Mouse (Mus musculus) hindbrain, embryonic 16.5 days (tissue): ENCODE measurements around the gene Sh2d1b1. TPM values are rescaled to one million over a fixed set of nuclear protein-coding genes. Genes with fewer than 3 reads are reported as not detected.
"Not testable (repeated sequence)": the region's sequence is repeated elsewhere in the genome, so short reads cannot be mapped to it uniquely, and the experiment has no call there.

Experiments
- ATAC-seq: fragments of 200-750 bp; cut with Nextera tagmentation; 2 replicates; pipeline ENCODE4 v1.8.0; 2017; ENCODE audit warnings: moderate TSS enrichment, moderate library complexity
- H3K27ac ChIP-seq: fragments of 300-500 bp; sonication (generic); 2 replicates; pipeline ENCODE4 v1.5.1; 2014; ENCODE audit warnings: low read depth, mild to moderate bottlenecking, control low read depth, low read length, moderate library complexity
- H3K27me3 ChIP-seq: fragments of 300-500 bp; sonication (generic); replicated peaks from 2 replicates; pipeline ENCODE4 v1.6.1; 2014; ENCODE audit warnings: low read length; ENCODE audit not compliant: control insufficient read depth, insufficient read depth
- H3K36me3 ChIP-seq: fragments of 300-500 bp; sonication (generic); 2 replicates; pipeline ENCODE4 v1.6.1; 2014; ENCODE audit warnings: mild to moderate bottlenecking, low read length, moderate library complexity, mixed read lengths; ENCODE audit not compliant: control insufficient read depth, insufficient read depth
- H3K4me1 ChIP-seq: fragments of 300-500 bp; sonication (generic); 2 replicates; pipeline ENCODE4 v1.6.1; 2014; ENCODE audit warnings: low read depth, low read length; ENCODE audit not compliant: control insufficient read depth, insufficient read depth
- H3K4me2 ChIP-seq: fragments of 300-500 bp; sonication (generic); 2 replicates; pipeline ENCODE4 v1.6.1; 2014; ENCODE audit warnings: mild to moderate bottlenecking, low read length, control low read depth, moderate library complexity
- H3K4me3 ChIP-seq: fragments of 300-500 bp; sonication (generic); 2 replicates; pipeline ENCODE4 v1.5.1; 2014; ENCODE audit warnings: mild to moderate bottlenecking, low read length, control low read depth, moderate library complexity
- H3K9ac ChIP-seq: fragments of 300-500 bp; sonication (generic); 2 replicates; pipeline ENCODE4 v1.6.1; 2014; ENCODE audit warnings: low read depth, mild to moderate bottlenecking, control low read depth, low read length, moderate library complexity
- H3K9me3 ChIP-seq: fragments of 300-500 bp; sonication (generic); 2 replicates; pipeline ENCODE4 v1.6.1; 2014; ENCODE audit warnings: mild to moderate bottlenecking, low read length, moderate library complexity; ENCODE audit not compliant: control insufficient read depth
- WGBS: fragments of 180-500 bp; shearing (Covaris S2); extraction: QIAGEN DNeasy Blood & Tissue Kit; methylation state at CpG from one replicate; pipeline ENCODE4 v1.1.7; 2014; 5-methylcytosine and 5-hydroxymethylcytosine counted together
- polyA plus RNA-seq: library from polyadenylated mRNA; unstranded; fragments of >200 nt; fragmentation: Nextera tagmentation; extraction: Ambion mirVana; gene quantifications from 2 replicates; pipeline ENCODE4 v1.2.1, GENCODE M21; 2015

Sh2d1b1 gene
- polyA plus RNA-seq = 0.06 TPM in 1 of 2 replicates, not detected in the other

GRCm38 (mm10) chr1:170277016-170277415, at the start of gene Sh2d1b1:
Sh2d1b1 (plus strand) TSS chr1:170277320.
- no peaks in the 10 kb centered on the region for H3K36me3 ChIP-seq
- no peak within 1 kb of the TSS for H3K27ac ChIP-seq
- H3K27me3 ChIP-seq = no peaks in the 10 kb centered on the region
- H3K4me3 ChIP-seq = no peak within 1 kb of the TSS
- no peak within 1 kb of the TSS for H3K4me2 ChIP-seq
- H3K9ac ChIP-seq = no peak within 1 kb of the TSS
- H3K4me1 ChIP-seq = no peaks in the 10 kb centered on the region
- H3K9me3 ChIP-seq = no peaks in the 10 kb centered on the region
- 93% methylated on average over 2 of the region's 3 CpGs for WGBS
- ATAC-seq = no peak

- ATAC-seq, H3K4me1 ChIP-seq: not testable (repeated sequence)
- WGBS = 78% methylated on average over 5 of the region's 6 CpGs
These were observed 44.4 kb upstream of the Sh2d1b1 start, which contains the start of gene Sh2d1b2 for GRCm38 (mm10) chr1:170232688-170233087. Sh2d1b2 (plus strand) TSS chr1:170232749.

GRCm38 (mm10) chr1:170245016-170245415, 32.1 kb upstream of the Sh2d1b1 start:
- Histone ChIP-seq H3K36me3 (no peaks in the 10 kb centered on the region), H3K4me2 (no peak overlapping the region), H3K4me1 (no peaks in the 10 kb centered on the region), H3K9ac (no peak overlapping the region), H3K4me3 (no peak overlapping the region), H3K9me3 (no peaks in the 10 kb centered on the region), H3K27ac (no peak overlapping the region), H3K27me3 (no peaks in the 10 kb centered on the region; the same call in 1 of the 2 replicates)
- 92% methylated on average over 3 of the region's 3 CpGs for WGBS
- ATAC-seq = no peak

More at GRCm38 (mm10) chr1:170232688-170233087, 44.4 kb upstream of the Sh2d1b1 start, which contains the start of gene Sh2d1b2:
- not testable (repeated sequence) for H3K9me3 ChIP-seq, H3K9ac ChIP-seq, H3K36me3 ChIP-seq, H3K4me2 ChIP-seq, H3K4me3 ChIP-seq, H3K27me3 ChIP-seq, H3K27ac ChIP-seq

- ATAC-seq = peak; percentile 78
- Histone ChIP-seq H3K27ac (peak overlapping the region; percentile 39; the same call in 1 of the 2 replicates), H3K4me2 (peak overlapping the region; percentile 70)
These were observed 22.1 kb upstream of the Sh2d1b1 start for GRCm38 (mm10) chr1:170254893-170255559.

GRCm38 (mm10) chr1:170255560-170255910, 21.6 kb upstream of the Sh2d1b1 start:
- Histone ChIP-seq H3K9ac (peak overlapping the region; percentile 85), H3K4me1 (peaks cover 3% of the 10 kb centered on the region; the same call in 1 of the 2 replicates), H3K4me3 (peak overlapping the region; percentile 74), H3K27me3 (no peaks in the 10 kb centered on the region), H3K36me3 (no peaks in the 10 kb centered on the region), H3K27ac (peak overlapping the region; percentile 39; the same call in 1 of the 2 replicates), H3K9me3 (no peaks in the 10 kb centered on the region), H3K4me2 (peak overlapping the region; percentile 70)
- 3% methylated on average over 28 of the region's 32 CpGs for WGBS
- ATAC-seq = peak; percentile 100

More at GRCm38 (mm10) chr1:170254893-170255559, 22.1 kb upstream of the Sh2d1b1 start:
- WGBS = 28% methylated on average over 29 of the region's 30 CpGs
- peak overlapping the region; percentile 74 for H3K4me3 ChIP-seq
- no peaks in the 10 kb centered on the region for H3K36me3 ChIP-seq
- H3K4me1 ChIP-seq = peaks cover 3% of the 10 kb centered on the region; the same call in 1 of the 2 replicates
- peak overlapping the region; percentile 85 for H3K9ac ChIP-seq
- no peaks in the 10 kb centered on the region for H3K9me3 ChIP-seq
- H3K27me3 ChIP-seq = no peaks in the 10 kb centered on the region

- H3K27ac ChIP-seq = no peak overlapping the region
- H3K9ac ChIP-seq = no peak overlapping the region
- H3K9me3 ChIP-seq = peaks cover 3% of the 10 kb centered on the region; the same call in 1 of the 2 replicates
- no peak for ATAC-seq
- WGBS = 85% methylated on average over 6 of the region's 6 CpGs
- no peaks in the 10 kb centered on the region for H3K27me3 ChIP-seq
- no peak overlapping the region for H3K4me3 ChIP-seq
- no peaks in the 10 kb centered on the region for H3K36me3 ChIP-seq
- no peaks in the 10 kb centered on the region for H3K4me1 ChIP-seq
- no peak overlapping the region for H3K4me2 ChIP-seq
These were observed 6.8 kb upstream of the Sh2d1b1 start for GRCm38 (mm10) chr1:170270281-170270680.

- no peaks in the 10 kb centered on the region for H3K4me1 ChIP-seq
- H3K4me3 ChIP-seq = no peak overlapping the region
- WGBS = 91% methylated on average over 4 of the region's 4 CpGs
- no peak overlapping the region for H3K9ac ChIP-seq
- no peaks in the 10 kb centered on the region for H3K36me3 ChIP-seq
- H3K4me2 ChIP-seq = no peak overlapping the region
- H3K9me3 ChIP-seq = peaks cover 3% of the 10 kb centered on the region; the same call in 1 of the 2 replicates
- ATAC-seq = no peak
- no peaks in the 10 kb centered on the region for H3K27me3 ChIP-seq
- no peak overlapping the region for H3K27ac ChIP-seq
These were observed 6.4 kb upstream of the Sh2d1b1 start for GRCm38 (mm10) chr1:170270696-170271095.

- Histone ChIP-seq H3K4me1 (no peaks in the 10 kb centered on the region), H3K27ac (no peak overlapping the region), H3K9ac (no peak overlapping the region), H3K4me3 (no peak overlapping the region), H3K27me3 (no peaks in the 10 kb centered on the region), H3K4me2 (no peak overlapping the region), H3K9me3 (no peaks in the 10 kb centered on the region), H3K36me3 (no peaks in the 10 kb centered on the region)
- ATAC-seq = no peak
These were observed 3.9 kb upstream of the Sh2d1b1 start for GRCm38 (mm10) chr1:170273252-170273651.

- Histone ChIP-seq H3K27me3 (no peaks in the 10 kb centered on the region), H3K36me3 (no peaks in the 10 kb centered on the region), H3K4me2 (no peak overlapping the region), H3K9me3 (no peaks in the 10 kb centered on the region), H3K9ac (no peak overlapping the region), H3K4me1 (no peaks in the 10 kb centered on the region), H3K4me3 (no peak overlapping the region), H3K27ac (no peak overlapping the region)
- WGBS = 81% methylated on average over 4 of the region's 4 CpGs
- no peak for ATAC-seq
These were observed 5.5 kb downstream of the Sh2d1b1 start for GRCm38 (mm10) chr1:170282415-170283129.
